Mouse (Mus musculus) midbrain, embryonic 16.5 days (tissue): ENCODE results near the gene Cnfn. TPM values are rescaled to one million over a fixed set of nuclear protein-coding genes. Genes with fewer than 3 reads are reported as not detected.
A peak's percentile ranks its signal among the peaks of the same experiment; 100 is the strongest.

Source experiments
- ATAC-seq: fragments of 200-750 bp; cut with Nextera tagmentation; 2 replicates; pipeline ENCODE4 v1.8.0; 2017; ENCODE audit warnings: moderate TSS enrichment
- H3K27ac ChIP-seq: fragments of 300-500 bp; sonication (generic); 2 replicates; pipeline ENCODE4 v1.5.1; 2014; ENCODE audit warnings: mild to moderate bottlenecking, low read length, mixed read lengths
- H3K27me3 ChIP-seq: fragments of 300-500 bp; sonication (generic); 2 replicates; pipeline ENCODE4 v1.6.1; 2014; ENCODE audit warnings: low read depth, low read length, mixed read lengths; ENCODE audit not compliant: control insufficient read depth, insufficient read depth
- H3K36me3 ChIP-seq: fragments of 300-500 bp; sonication (generic); 2 replicates; pipeline ENCODE4 v1.6.1; 2014; ENCODE audit warnings: mild to moderate bottlenecking, low read length, moderate library complexity, mixed read lengths; ENCODE audit not compliant: control insufficient read depth, insufficient read depth
- H3K4me1 ChIP-seq: fragments of 300-500 bp; sonication (generic); 2 replicates; pipeline ENCODE4 v1.6.1; 2014; ENCODE audit warnings: mild to moderate bottlenecking, low read length, mixed read lengths; ENCODE audit not compliant: control insufficient read depth, insufficient read depth
- H3K4me2 ChIP-seq: fragments of 300-500 bp; sonication (generic); 2 replicates; pipeline ENCODE4 v1.6.1; 2014; ENCODE audit warnings: mild to moderate bottlenecking, low read length, mixed read lengths
- H3K4me3 ChIP-seq: fragments of 300-500 bp; sonication (generic); 2 replicates; pipeline ENCODE4 v1.5.1; 2014; ENCODE audit warnings: low read depth, mild to moderate bottlenecking, low read length, moderate library complexity, mixed read lengths
- H3K9ac ChIP-seq: fragments of 300-500 bp; sonication (generic); 2 replicates; pipeline ENCODE4 v1.6.1; 2014; ENCODE audit warnings: low read depth, low read length, mixed read lengths
- H3K9me3 ChIP-seq: fragments of 300-500 bp; sonication (generic); replicated peaks from 2 replicates; pipeline ENCODE4 v1.6.1; 2014; ENCODE audit warnings: mild to moderate bottlenecking, low read length, mixed read lengths; ENCODE audit not compliant: control insufficient read depth, poor library complexity, severe bottlenecking
- WGBS: fragments of 180-500 bp; shearing (Covaris S2); extraction: QIAGEN DNeasy Blood & Tissue Kit; methylation state at CpG from one replicate; pipeline ENCODE4 v1.1.7; 2014; 5-methylcytosine and 5-hydroxymethylcytosine counted together
- polyA plus RNA-seq: library from polyadenylated mRNA; unstranded; fragments of >200 nt; fragmentation: Nextera tagmentation; extraction: Ambion mirVana; gene quantifications from 2 replicates; pipeline ENCODE4 v1.2.1, GENCODE M21; 2015

Gene Cnfn
- polyA plus RNA-seq, 1 experiment from 2014 or later = not detected

- peaks cover 23% of the 10 kb centered on the region for H3K4me1 ChIP-seq
- H3K9me3 ChIP-seq = no peaks in the 10 kb centered on the region
- H3K4me2 ChIP-seq = no peak overlapping the region
- H3K36me3 ChIP-seq = no peaks in the 10 kb centered on the region; the same call in 1 of the 2 replicates
- no peak overlapping the region for H3K27ac ChIP-seq
- no peaks in the 10 kb centered on the region for H3K27me3 ChIP-seq
- ATAC-seq = no peak
- no peak overlapping the region for H3K9ac ChIP-seq
- H3K4me3 ChIP-seq = no peak overlapping the region
- 92% methylated on average over 2 of the region's 2 CpGs for WGBS
Observed at GRCm38 (mm10) chr7:25323219-25323618, 46.3 kb downstream of the Cnfn start.

GRCm38 (mm10) chr7:25322058-25322484 is 47.5 kb downstream of the Cnfn start:
- 11% methylated on average over 6 of the region's 6 CpGs for WGBS
- H3K9ac ChIP-seq = 0 out of 2 replicates have a peak overlapping the region, but pooled peaks have one; percentile 20
- peaks cover 33% of the 10 kb centered on the region for H3K4me1 ChIP-seq
- no peak overlapping the region for H3K4me3 ChIP-seq
- no peaks in the 10 kb centered on the region for H3K27me3 ChIP-seq
- H3K4me2 ChIP-seq = peak overlapping the region; percentile 19
- ATAC-seq = no peak
- peak overlapping the region; percentile 55; the same call in 1 of the 2 replicates for H3K27ac ChIP-seq
- H3K9me3 ChIP-seq = no peaks in the 10 kb centered on the region
- no peaks in the 10 kb centered on the region; the same call in 1 of the 2 replicates for H3K36me3 ChIP-seq

Other genes with a start within 250 kb of the Cnfn start
- 42.9 and 56.4 TPM in 2 replicates for gene Pou2f2, start 190.0 kb downstream of the Cnfn start, polyA plus RNA-seq
- gene Dedd2, start 149.1 kb downstream of the Cnfn start, polyA plus RNA-seq = 14.1 and 14.6 TPM in 2 replicates
- 1.7 TPM in 2 replicates for gene Zfp526, start 148.3 kb downstream of the Cnfn start, polyA plus RNA-seq
- gene Gsk3a, start 131.9 kb downstream of the Cnfn start, polyA plus RNA-seq = 16.2 and 17.8 TPM in 2 replicates
- 2.3 and 2.8 TPM in 2 replicates for gene Erf, start 119.0 kb downstream of the Cnfn start, polyA plus RNA-seq
- gene Cic, start 102.0 kb downstream of the Cnfn start, polyA plus RNA-seq = 33.8 and 38.8 TPM in 2 replicates
- 672 and 703 TPM in 2 replicates for gene Pafah1b3, start 71.7 kb downstream of the Cnfn start, polyA plus RNA-seq
- gene Prr19, start 68.3 kb downstream of the Cnfn start, polyA plus RNA-seq = 4.3 and 5.6 TPM in 2 replicates
- gene Tmem145, start 63.6 kb downstream of the Cnfn start, polyA plus RNA-seq = 83.8 and 98.0 TPM in 2 replicates
- gene Megf8, start 52.6 kb downstream of the Cnfn start, polyA plus RNA-seq = 23.2 and 23.4 TPM in 2 replicates
- 9.8 and 12.5 TPM in 2 replicates for gene Lipe, start 29.0 kb upstream of the Cnfn start, polyA plus RNA-seq
- gene Cxcl17, start 43.2 kb upstream of the Cnfn start, polyA plus RNA-seq = 0.48 and 1.0 TPM in 2 replicates
- 0.42 and 0.87 TPM in 2 replicates for gene Ceacam1, start 107.9 kb upstream of the Cnfn start, polyA plus RNA-seq
- gene Ceacam2, start 170.1 kb upstream of the Cnfn start, polyA plus RNA-seq = 0.32 TPM in 1 of 2 replicates, not detected in the other
- not detected in 2 replicates for gene Erich4, start 246.2 kb upstream of the Cnfn start, polyA plus RNA-seq
- 44.5 and 48.7 TPM in 2 replicates for gene Dmac2, start 249.7 kb upstream of the Cnfn start, polyA plus RNA-seq